Mouse (Mus musculus) lung, adult 10 weeks (tissue): ENCODE results near the gene Epb41. TPM values are rescaled to one million over a fixed set of nuclear protein-coding genes. Genes with fewer than 3 reads are reported as not detected.

Experiments
- polyA plus RNA-seq: library from polyadenylated mRNA; stranded (reverse); fragments of 350-450 nt; fragmentation: Illumina TruSeq; extraction: RNeasy Lipid Tissue Mini Kit (QIAGEN cat#74804); gene quantifications from one replicate; pipeline ENCODE4 v1.2.3, GENCODE M21; 2014; ENCODE audit warnings: low read depth, low replicate concordance; ENCODE audit not compliant: insufficient read depth

Epb41 gene
- 28.4 TPM for polyA plus RNA-seq

GRCm38 (mm10) chr4:132074933-132075769 is at the start of gene Epb41:
Gene Epb41 (minus strand): TSS chr4:132075321.

GRCm38 (mm10) chr4:132074077-132074932 is 816 bp downstream of the Epb41 start, which contains the start of gene Gm10300:
Gene Gm10300 (plus strand): TSS chr4:132074697.

GRCm38 (mm10) chr4:131921461-131922346 is 153.4 kb downstream of the Epb41 start, which contains the start of gene Tmem200b:
Gene Tmem200b (plus strand): TSS chr4:131921771.

Other genes starting within 250 kb of the Epb41 start
- 17.7 TPM for gene Ptpru, start 237.0 kb downstream of the Epb41 start, polyA plus RNA-seq
- gene Mecr, start 231.9 kb downstream of the Epb41 start, polyA plus RNA-seq: 17.8 TPM
- 36.8 TPM for gene Srsf4, start 201.7 kb downstream of the Epb41 start, polyA plus RNA-seq
- 5.5 TPM for gene Tmem200b, start 153.6 kb downstream of the Epb41 start, polyA plus RNA-seq
- gene Gm10300, start 624 bp downstream of the Epb41 start, polyA plus RNA-seq: not detected
- gene Oprd1, start 69.2 kb upstream of the Epb41 start, polyA plus RNA-seq: not detected
- 19.7 TPM for gene Ythdf2, start 137.0 kb upstream of the Epb41 start, polyA plus RNA-seq
- 5.7 TPM for gene Gmeb1, start 186.3 kb upstream of the Epb41 start, polyA plus RNA-seq
- gene Taf12, start 199.1 kb upstream of the Epb41 start, polyA plus RNA-seq: 24.8 TPM
- gene Rab42, start 228.1 kb upstream of the Epb41 start, polyA plus RNA-seq: 0.48 TPM